Mouse (Mus musculus) cerebellum, postnatal 14 days (tissue): ENCODE results near the gene Olfr1369-ps1.
"Not testable (repeated sequence)": the region's sequence is repeated elsewhere in the genome, so short reads cannot be mapped to it uniquely, and the experiment has no call there.

Source experiments
- DNase-seq, 2 experiments: peaks; one replicate each; pipeline ENCODE4 v3.0.0; 2021; ENCODE audit warnings: mixed read lengths in 2 of 2

Olfr1369-ps1 gene

DNA sequence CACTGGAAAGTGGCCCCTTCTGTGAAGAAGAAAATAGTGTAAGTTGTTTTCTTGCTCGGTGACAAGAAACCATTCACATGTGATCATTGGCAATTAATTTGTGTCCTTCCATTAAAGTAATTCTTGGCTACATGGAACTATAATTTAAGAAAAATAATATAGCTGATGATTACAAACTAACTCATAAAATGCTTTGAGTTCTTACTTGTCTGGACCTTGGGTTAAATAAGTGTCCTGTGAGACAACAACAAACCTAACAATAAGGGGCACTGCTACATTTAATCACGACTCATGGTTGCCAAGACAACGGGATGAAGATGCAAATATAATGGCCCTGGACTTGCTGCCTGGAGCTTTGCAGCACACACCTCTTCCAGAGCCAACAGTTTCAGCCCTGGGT, at the start of gene Olfr1369-ps1:
Gene Olfr1369-ps1, plus strand, starts transcription at position 301 of the 400 bp plus-strand sequence.
- not testable (repeated sequence) for DNase-seq

DNA sequence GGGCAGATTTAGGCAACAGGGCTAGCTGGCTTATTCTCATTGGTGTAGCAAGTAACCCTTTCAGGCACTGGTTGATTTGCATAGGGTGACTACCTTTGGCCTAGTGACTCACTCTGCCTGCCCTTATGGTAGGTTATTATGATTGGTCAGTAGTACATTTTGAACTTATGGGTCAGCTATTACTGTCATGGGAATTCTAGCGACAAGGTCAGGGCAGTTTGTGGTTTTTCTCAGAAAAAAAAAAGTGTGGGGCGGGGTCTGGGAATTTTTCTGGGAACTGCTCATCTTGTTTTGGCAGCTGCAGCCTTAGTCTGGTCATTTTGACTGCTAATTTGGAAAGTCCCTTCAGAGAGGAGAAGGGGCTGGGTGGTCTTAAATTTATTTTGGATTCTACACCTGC, 45.3 kb upstream of the Olfr1369-ps1 start:
- DNase-seq: no peak

- DNase-seq: no peak
These were observed 36.4 kb upstream of the Olfr1369-ps1 start, which contains the start of gene Olfr1370 for GRCm38 (mm10) chr13:21074847-21075246. Gene Olfr1370, minus strand, starts transcription at chr13:21074947.

GRCm38 (mm10) chr13:21082686-21083085, 28.6 kb upstream of the Olfr1369-ps1 start:
- DNase-seq: no peak

DNA sequence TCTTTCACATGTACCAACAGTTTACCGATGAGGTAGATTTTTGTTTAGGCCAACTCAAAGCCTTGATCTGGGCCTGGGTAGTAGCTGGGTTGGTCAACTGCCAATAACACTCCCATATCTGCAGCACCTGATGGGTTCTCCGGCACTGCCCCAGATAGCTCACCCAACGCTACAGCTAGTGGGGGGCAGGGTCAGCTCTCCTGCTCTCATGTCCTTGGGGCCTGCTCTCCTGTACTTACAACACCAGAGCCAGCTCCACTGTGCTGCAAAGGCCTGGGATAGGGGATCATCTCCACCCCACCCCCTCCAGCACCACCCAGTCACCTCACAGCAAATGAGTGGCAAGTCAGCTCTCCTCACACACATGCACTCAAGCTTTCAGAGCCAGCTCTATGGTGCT, 1.5 kb upstream of the Olfr1369-ps1 start:
- no peak for DNase-seq

DNA sequence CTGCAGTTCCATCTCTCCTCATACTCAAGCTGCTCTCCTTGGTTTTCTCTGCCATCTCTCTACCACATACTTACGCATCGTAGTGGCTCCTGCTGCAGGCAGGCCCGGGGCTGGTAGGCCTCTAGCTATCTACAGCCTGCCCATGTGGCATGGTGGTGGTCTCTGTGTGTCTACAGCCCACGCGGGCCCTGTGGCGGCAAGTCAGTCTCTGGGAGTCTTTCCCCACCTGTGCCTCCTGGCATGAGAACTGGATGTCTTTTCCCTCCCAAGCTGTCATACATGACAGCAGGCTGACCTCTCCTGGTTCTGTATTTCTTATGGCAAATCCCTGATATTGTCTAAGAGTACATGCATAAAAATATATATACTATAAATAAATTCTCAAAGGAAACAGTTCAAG, 842 bp upstream of the Olfr1369-ps1 start:
- DNase-seq: peak; percentile 28 to 55

GRCm38 (mm10) chr13:21114121-21114520, 2.8 kb downstream of the Olfr1369-ps1 start:
- DNase-seq: no peak

DNA sequence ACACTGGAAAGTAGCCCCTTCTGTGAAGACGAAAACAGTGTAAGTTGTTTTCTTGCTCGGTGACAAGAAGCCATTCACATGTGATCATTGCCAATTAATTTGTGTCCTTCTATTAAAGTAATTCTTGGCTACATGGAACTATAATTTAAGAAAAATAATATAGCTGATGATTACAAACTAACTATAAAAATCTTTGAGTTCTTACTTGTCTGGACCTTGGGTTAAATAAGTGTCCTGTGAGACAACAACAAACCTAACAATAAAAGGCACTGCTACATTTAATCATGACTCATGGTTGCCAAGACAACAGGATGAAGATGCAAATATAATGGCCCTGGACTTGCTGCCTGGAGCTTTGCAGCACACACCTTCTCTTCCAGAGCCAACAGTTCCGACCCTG, 18.1 kb downstream of the Olfr1369-ps1 start, which contains the start of gene Olfr263:
Gene Olfr263, plus strand, starts transcription at position 301 of the 400 bp plus-strand sequence.
- DNase-seq: not testable (repeated sequence)

DNA sequence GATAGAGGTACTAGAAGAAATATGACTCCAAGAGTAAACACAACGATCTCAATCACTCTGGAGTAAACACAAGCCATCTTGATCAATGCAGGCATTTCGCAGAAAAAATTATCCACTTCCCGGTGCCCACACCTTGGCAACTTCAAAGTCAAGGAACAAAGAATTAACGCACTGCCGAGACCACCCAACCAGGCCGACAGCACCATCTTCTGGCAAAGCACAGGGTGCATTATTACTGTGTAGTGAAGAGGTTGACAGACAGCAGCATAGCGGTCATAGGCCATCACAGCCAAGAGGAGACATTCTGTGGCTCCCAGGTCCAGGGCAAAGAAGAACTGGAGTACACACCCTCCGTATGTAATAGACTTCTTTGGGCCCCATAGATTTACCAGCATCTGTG, 31.1 kb downstream of the Olfr1369-ps1 start:
- peak; percentile 41 to 54 for DNase-seq

DNA sequence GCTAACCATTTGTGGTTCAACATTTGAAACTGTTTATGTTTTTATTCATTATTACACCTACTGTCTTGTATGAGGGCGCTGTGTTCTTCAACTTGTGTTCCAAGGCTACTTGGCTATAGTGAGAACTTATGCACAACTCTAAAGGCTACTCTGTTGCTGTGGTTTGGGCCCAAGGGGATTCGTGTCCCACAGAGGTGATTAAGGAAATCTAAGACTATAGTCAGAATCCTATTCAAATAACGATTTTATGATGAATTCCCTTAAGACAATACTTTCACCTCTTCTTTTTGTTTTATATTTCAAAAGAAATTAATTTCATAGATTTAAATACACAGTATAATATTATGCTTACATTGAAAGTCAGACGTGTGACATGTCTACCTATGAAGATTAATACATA, 34.5 kb downstream of the Olfr1369-ps1 start, which contains the start of gene Olfr1368:
Gene Olfr1368, minus strand, starts transcription at position 101 of the 400 bp plus-strand sequence.
- no peak for DNase-seq

DNA sequence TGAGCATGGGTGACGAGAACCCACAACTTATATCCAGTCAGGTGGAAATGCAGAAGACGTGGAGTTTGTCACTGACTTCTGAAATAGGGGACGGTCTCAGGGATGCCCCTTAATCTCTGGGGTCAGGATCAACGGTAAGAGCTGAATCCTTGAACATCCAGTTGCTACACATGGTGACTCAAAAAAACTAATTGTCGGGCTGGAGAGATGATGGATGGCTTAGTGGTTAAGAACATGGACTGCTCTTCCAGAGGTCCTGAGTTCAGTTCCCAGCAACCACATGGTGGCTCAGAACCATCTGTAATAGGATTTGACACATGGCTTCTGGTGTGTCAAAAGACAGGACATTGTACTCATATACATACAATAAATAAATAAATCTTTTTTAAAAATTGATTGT, 44.6 kb downstream of the Olfr1369-ps1 start:
- DNase-seq: no peak

- no peak for DNase-seq
These were observed 46.8 kb downstream of the Olfr1369-ps1 start for GRCm38 (mm10) chr13:21158071-21158470.

GRCm38 (mm10) chr13:21158785-21159474, 47.6 kb downstream of the Olfr1369-ps1 start:
- DNase-seq: peak; percentile 94 to 95

DNA sequence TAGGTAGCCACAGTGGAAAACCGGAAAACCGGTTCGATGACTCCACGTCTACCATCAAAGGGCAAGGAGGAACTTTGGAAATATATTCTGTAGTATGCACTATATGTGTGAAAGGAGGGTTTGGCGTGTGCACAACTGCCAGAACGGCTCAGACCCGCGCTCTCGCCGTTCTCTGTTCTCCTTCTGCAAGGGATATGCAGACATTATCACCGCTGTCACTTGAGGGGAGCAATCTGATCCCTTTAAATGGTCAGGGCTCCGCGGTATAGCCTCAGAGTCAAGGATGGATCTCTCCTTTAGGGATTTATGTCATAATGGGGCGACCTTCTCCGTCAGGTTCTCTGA, 48.2 kb downstream of the Olfr1369-ps1 start:
- DNase-seq: peak in 1 of 2 experiments; percentile 34

- peak in 1 of 2 experiments; percentile 23 for DNase-seq
These were observed 48.8 kb downstream of the Olfr1369-ps1 start for GRCm38 (mm10) chr13:21160041-21160511.

DNA sequence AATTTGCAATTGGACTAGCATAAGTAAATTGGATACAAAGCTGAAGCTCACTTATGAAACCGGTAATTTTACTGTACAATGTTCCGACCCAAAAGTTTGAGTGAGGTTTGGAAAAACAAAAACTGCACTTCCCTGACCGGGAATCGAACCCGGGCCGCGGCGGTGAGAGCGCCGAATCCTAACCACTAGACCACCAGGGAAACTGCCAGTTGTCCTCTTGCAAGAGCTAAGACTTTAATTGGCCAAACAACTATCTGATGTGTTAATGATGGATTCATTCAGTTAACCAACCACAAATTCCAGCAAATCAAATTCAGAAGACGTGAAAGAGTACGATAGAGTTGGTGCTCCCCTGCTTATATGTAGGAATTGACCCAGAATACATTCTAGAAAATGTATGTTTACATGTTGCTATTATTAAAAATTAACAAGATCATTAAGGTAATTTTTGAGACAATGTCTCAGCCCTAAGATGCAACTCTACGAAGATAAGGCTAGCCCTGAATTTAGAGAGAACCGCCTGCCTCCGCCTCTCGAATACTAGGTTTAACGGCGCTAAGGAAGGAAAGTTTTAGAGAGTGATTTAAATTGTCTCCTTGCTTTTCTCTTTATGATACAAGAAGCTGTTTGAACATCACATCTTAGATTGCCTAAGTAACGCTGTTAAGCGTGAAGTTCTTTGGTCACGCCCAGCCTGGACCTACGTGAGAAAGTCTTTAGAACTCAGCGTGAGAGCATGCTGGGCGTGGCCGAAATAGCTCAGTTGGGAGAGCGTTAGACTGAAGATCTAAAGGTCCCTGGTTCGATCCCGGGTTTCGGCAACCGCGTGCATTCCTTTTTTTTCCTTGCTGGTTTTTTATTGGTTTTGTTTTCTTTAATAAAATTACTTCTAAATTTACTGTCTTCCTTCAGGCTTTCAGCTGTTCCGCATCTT, 49.6 kb downstream of the Olfr1369-ps1 start:
- DNase-seq: peak; percentile 96

- no peak for DNase-seq
These were observed 50.3 kb downstream of the Olfr1369-ps1 start for GRCm38 (mm10) chr13:21161591-21161990.

GRCm38 (mm10) chr13:21162591-21162990, 51.3 kb downstream of the Olfr1369-ps1 start:
- peak in 1 of 2 experiments; percentile 10 for DNase-seq

- DNase-seq: peak; percentile 87 to 88
These were observed 55.9 kb downstream of the Olfr1369-ps1 start for GRCm38 (mm10) chr13:21166936-21167909.

DNA sequence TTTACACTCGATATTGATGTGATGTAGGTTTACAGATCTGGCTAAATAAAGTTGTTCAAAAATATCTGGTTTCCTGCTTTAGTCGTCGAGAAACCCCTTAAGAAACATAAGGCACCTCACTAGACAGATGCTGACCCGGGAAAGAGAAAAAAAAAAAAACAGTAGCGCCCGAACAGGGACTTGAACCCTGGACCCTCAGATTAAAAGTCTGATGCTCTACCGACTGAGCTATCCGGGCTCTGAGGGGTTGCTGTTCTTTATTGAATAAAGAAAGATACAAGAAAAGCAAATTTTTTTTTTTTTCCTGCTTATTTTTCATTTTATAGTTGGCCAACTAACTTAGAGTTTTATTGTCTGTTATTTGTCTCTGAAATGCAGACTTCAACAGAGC, 56.6 kb downstream of the Olfr1369-ps1 start:
- DNase-seq: peak; percentile 37 to 58

GRCm38 (mm10) chr13:21168371-21169011, 57.2 kb downstream of the Olfr1369-ps1 start:
- DNase-seq: peak; percentile 43 to 56
